Mouse (Mus musculus) heart, embryonic 14.5 days (tissue): ENCODE measurements around the gene Btnl2. TPM values are rescaled to one million over a fixed set of nuclear protein-coding genes. Genes with fewer than 3 reads are reported as not detected.
"Not testable (repeated sequence)": the region's sequence is repeated elsewhere in the genome, so short reads cannot be mapped to it uniquely, and the experiment has no call there.

Experiments used
- ATAC-seq: fragments of 200-750 bp; cut with Nextera tagmentation; 2 replicates; pipeline ENCODE4 v1.8.0; 2017; ENCODE audit warnings: low read depth, moderate TSS enrichment; ENCODE audit not compliant: insufficient number of reproducible peaks, insufficient read depth, low FRiP score
- H3K27ac ChIP-seq, 2 experiments: fragments of 200-500 bp in 1 of 2; fragments of 300-500 bp in 1 of 2; sonication (generic) in 1 of 2; replicated peaks in 1 of 2; 2 replicates each; pipeline ENCODE4 v1.5.1; 2012 to 2014; ENCODE audit warnings: low read depth in 2 of 2, low read length in 2 of 2, control low read depth in 1 of 2, mild to moderate bottlenecking in 1 of 2, mixed read lengths in 1 of 2; ENCODE audit not compliant: control insufficient read depth in 1 of 2, insufficient read depth in 1 of 2
- H3K27me3 ChIP-seq: fragments of 300-500 bp; sonication (generic); 2 replicates; pipeline ENCODE4 v1.6.1; 2014; ENCODE audit warnings: mild to moderate bottlenecking, low read length, control low read depth; ENCODE audit not compliant: control insufficient read depth, insufficient read depth
- H3K36me3 ChIP-seq: fragments of 300-500 bp; sonication (generic); 2 replicates; pipeline ENCODE4 v1.6.1; 2014; ENCODE audit warnings: mild to moderate bottlenecking, control low read depth, low read length, mixed read lengths; ENCODE audit not compliant: control insufficient read depth, insufficient read depth
- H3K4me1 ChIP-seq, 2 experiments: fragments of 200-500 bp in 1 of 2; fragments of 300-500 bp in 1 of 2; sonication (generic) in 1 of 2; 2 replicates each; pipeline ENCODE4 v1.6.1; 2012 to 2014; ENCODE audit warnings: low read length in 2 of 2, control low read depth in 1 of 2, mixed read lengths in 1 of 2; ENCODE audit not compliant: control insufficient read depth in 2 of 2, insufficient read depth in 2 of 2
- H3K4me2 ChIP-seq: fragments of 300-500 bp; sonication (generic); 2 replicates; pipeline ENCODE4 v1.6.1; 2014; ENCODE audit warnings: mild to moderate bottlenecking, low read length
- H3K4me3 ChIP-seq, 2 experiments: fragments of 200-500 bp in 1 of 2; fragments of 300-500 bp in 1 of 2; sonication (generic) in 1 of 2; 2 replicates each; pipeline ENCODE4 v1.5.1; 2012 to 2014; ENCODE audit warnings: low read length in 2 of 2, mild to moderate bottlenecking in 2 of 2, control low read depth in 1 of 2, low read depth in 1 of 2, moderate library complexity in 1 of 2; ENCODE audit not compliant: control insufficient read depth in 1 of 2, insufficient read depth in 1 of 2
- H3K9ac ChIP-seq: fragments of 300-500 bp; sonication (generic); 2 replicates; pipeline ENCODE4 v1.6.1; 2014; ENCODE audit warnings: mild to moderate bottlenecking, low read length
- H3K9me3 ChIP-seq: fragments of 300-500 bp; sonication (generic); 2 replicates; pipeline ENCODE4 v1.6.1; 2016; ENCODE audit warnings: low read length, control low read depth; ENCODE audit not compliant: control insufficient read depth
- WGBS: fragments of 180-500 bp; shearing (Covaris S2); extraction: QIAGEN DNeasy Blood & Tissue Kit; methylation state at CpG from one replicate; pipeline ENCODE4 v1.1.7; 2014; 5-methylcytosine and 5-hydroxymethylcytosine counted together
- polyA plus RNA-seq: library from polyadenylated mRNA; unstranded; fragments of >200 nt; fragmentation: Nextera tagmentation; extraction: Ambion mirVana; gene quantifications from 2 replicates; pipeline ENCODE4 v1.2.1, GENCODE M21; 2014

Gene Btnl2
- polyA plus RNA-seq, 1 experiment from 2014 or later = not detected

- WGBS = 73% methylated on average over 3 of the region's 3 CpGs
Observed at GRCm38 (mm10) chr17:34310526-34310925, 44.1 kb upstream of the Btnl2 start.

GRCm38 (mm10) chr17:34312185-34312584 is 42.4 kb upstream of the Btnl2 start:
- ATAC-seq = no peak
- Histone ChIP-seq H3K9me3 (no peaks in the 10 kb centered on the region), H3K9ac (no peak overlapping the region), H3K36me3 (no peaks in the 10 kb centered on the region), H3K4me3 (no peak overlapping the region), H3K27me3 (0 out of 2 replicates have a peak, but pooled peaks cover 7% of the 10 kb centered on the region), H3K4me1 (peaks cover 3 to 4% of the 10 kb centered on the region in 2 experiments; a peak in 1 of 4 replicates), H3K27ac (no peak overlapping the region), H3K4me2 (no peak overlapping the region)
- WGBS = 65% methylated on average over 1 of the region's 1 CpGs

More at GRCm38 (mm10) chr17:34310526-34310925, 44.1 kb upstream of the Btnl2 start:
- not testable (repeated sequence) for H3K36me3 ChIP-seq, H3K4me2 ChIP-seq, H3K27me3 ChIP-seq, H3K4me3 ChIP-seq, H3K9ac ChIP-seq, H3K4me1 ChIP-seq, ATAC-seq, H3K27ac ChIP-seq, H3K9me3 ChIP-seq

- Histone ChIP-seq H3K4me3 (no peak overlapping the region), H3K4me2 (no peak overlapping the region), H3K9me3 (no peaks in the 10 kb centered on the region), H3K27ac (no peak overlapping the region), H3K27me3 (no peaks in the 10 kb centered on the region), H3K4me1 (peaks cover 3 to 4% of the 10 kb centered on the region in 2 experiments; a peak in 1 of 4 replicates), H3K36me3 (no peaks in the 10 kb centered on the region), H3K9ac (no peak overlapping the region)
- ATAC-seq = no peak
- 35% methylated on average over 3 of the region's 3 CpGs for WGBS
Observed at GRCm38 (mm10) chr17:34313393-34313792, 41.2 kb upstream of the Btnl2 start.

GRCm38 (mm10) chr17:34314286-34314685 is 40.3 kb upstream of the Btnl2 start:
- Histone ChIP-seq H3K27ac (no peak overlapping the region), H3K4me3 (no peak overlapping the region), H3K4me1 (peaks cover under 1 to 4% of the 10 kb centered on the region in 2 experiments; a peak in 1 of 4 replicates), H3K9me3 (no peaks in the 10 kb centered on the region), H3K27me3 (no peaks in the 10 kb centered on the region), H3K9ac (no peak overlapping the region), H3K36me3 (no peaks in the 10 kb centered on the region), H3K4me2 (no peak overlapping the region)
- no peak for ATAC-seq
- WGBS = 69% methylated on average over 9 of the region's 9 CpGs

GRCm38 (mm10) chr17:34315512-34315911 is 39.1 kb upstream of the Btnl2 start:
- H3K36me3 ChIP-seq = no peaks in the 10 kb centered on the region
- H3K4me1 ChIP-seq = no peaks in the 10 kb centered on the region
- H3K9me3 ChIP-seq = no peaks in the 10 kb centered on the region
- no peak for ATAC-seq
- no peak overlapping the region for H3K9ac ChIP-seq
- 50% methylated on average over 1 of the region's 1 CpGs for WGBS
- H3K27ac ChIP-seq = no peak overlapping the region
- no peak overlapping the region for H3K4me3 ChIP-seq
- no peak overlapping the region for H3K4me2 ChIP-seq
- H3K27me3 ChIP-seq = no peaks in the 10 kb centered on the region

GRCm38 (mm10) chr17:34316697-34317096 is 37.9 kb upstream of the Btnl2 start:
- WGBS = 61% methylated on average over 2 of the region's 2 CpGs
- Histone ChIP-seq H3K27me3 (no peaks in the 10 kb centered on the region), H3K9ac (no peak overlapping the region), H3K4me2 (no peak overlapping the region), H3K4me3 (no peak overlapping the region), H3K27ac (no peak overlapping the region), H3K36me3 (no peaks in the 10 kb centered on the region), H3K9me3 (no peaks in the 10 kb centered on the region), H3K4me1 (no peaks in the 10 kb centered on the region)
- no peak for ATAC-seq

- Histone ChIP-seq H3K27me3 (no peaks in the 10 kb centered on the region), H3K4me2 (no peak overlapping the region), H3K36me3 (no peaks in the 10 kb centered on the region), H3K4me3 (no peak overlapping the region), H3K27ac (no peak overlapping the region), H3K4me1 (no peaks in the 10 kb centered on the region), H3K9me3 (no peaks in the 10 kb centered on the region), H3K9ac (no peak overlapping the region)
- WGBS = 24% methylated on average over 2 of the region's 2 CpGs
- ATAC-seq = no peak
Observed at GRCm38 (mm10) chr17:34317275-34317674, 37.3 kb upstream of the Btnl2 start.

- Histone ChIP-seq H3K9me3 (no peaks in the 10 kb centered on the region), H3K27me3 (no peaks in the 10 kb centered on the region), H3K4me3 (no peak within 1 kb of the TSS), H3K4me2 (no peak within 1 kb of the TSS), H3K4me1 (no peaks in the 10 kb centered on the region), H3K9ac (no peak within 1 kb of the TSS), H3K27ac (no peak within 1 kb of the TSS), H3K36me3 (no peaks in the 10 kb centered on the region)
- 59% methylated on average over 4 of the region's 4 CpGs for WGBS
- ATAC-seq = no peak
Observed at GRCm38 (mm10) chr17:34325436-34325835, 29.2 kb upstream of the Btnl2 start, which contains the start of gene H2-Eb2. H2-Eb2 (plus strand) TSS chr17:34325665.
